Mouse (Mus musculus) liver, postnatal 0 days (tissue): Measurements from ENCODE around the gene Pigm. TPM values are rescaled to one million over a fixed set of nuclear protein-coding genes. Genes with fewer than 3 reads are reported as not detected.

Source experiments
- ATAC-seq: fragments of 200-750 bp; cut with Nextera tagmentation; 2 replicates; pipeline ENCODE4 v1.8.0; 2017; ENCODE audit warnings: mild to moderate bottlenecking, moderate library complexity
- DNase-seq: peaks from one replicate; pipeline ENCODE4 v3.0.0-alpha.2; 2016
- H3K27ac ChIP-seq: fragments of 300-500 bp; sonication (generic); 2 replicates; pipeline ENCODE4 v1.5.1; 2014; ENCODE audit warnings: antibody characterized with exemption, moderate library complexity, mild to moderate bottlenecking, low read depth
- H3K27me3 ChIP-seq: fragments of 300-500 bp; sonication (generic); 2 replicates; pipeline ENCODE4 v1.6.1; 2014; ENCODE audit warnings: low read length, control low read depth, mixed read lengths; ENCODE audit not compliant: insufficient read depth
- H3K36me3 ChIP-seq: fragments of 300-500 bp; sonication (generic); replicated peaks from 2 replicates; pipeline ENCODE4 v1.6.1; 2014; ENCODE audit warnings: mild to moderate bottlenecking, control low read depth, low read length, moderate library complexity, mixed read lengths; ENCODE audit not compliant: insufficient read depth
- H3K4me1 ChIP-seq: fragments of 300-500 bp; sonication (generic); 2 replicates; pipeline ENCODE4 v1.6.1; 2014; ENCODE audit warnings: antibody characterized with exemption, mild to moderate bottlenecking, control low read depth; ENCODE audit not compliant: insufficient read depth
- H3K4me2 ChIP-seq: fragments of 300-500 bp; sonication (generic); 2 replicates; pipeline ENCODE4 v1.6.1; 2014; ENCODE audit warnings: low read depth, mild to moderate bottlenecking, low read length, moderate library complexity, mixed read lengths
- H3K4me3 ChIP-seq: fragments of 300-500 bp; sonication (generic); 2 replicates; pipeline ENCODE4 v1.5.1; 2014; ENCODE audit warnings: low read depth, low read length
- H3K9ac ChIP-seq: fragments of 300-500 bp; sonication (generic); replicated peaks from 2 replicates; pipeline ENCODE4 v1.6.1; 2014; ENCODE audit warnings: mild to moderate bottlenecking, moderate library complexity
- H3K9me3 ChIP-seq: fragments of 300-500 bp; sonication (generic); 2 replicates; pipeline ENCODE4 v1.6.1; 2016; ENCODE audit warnings: mild to moderate bottlenecking, control low read depth, low read length, mixed read lengths
- CTCF ChIP-seq: sonication (generic); IDR thresholded peaks from 2 replicates; pipeline ENCODE4 v1.5.1; 2016; ENCODE audit warnings: antibody characterized with exemption, low read depth
- EP300 ChIP-seq: IDR thresholded peaks from 2 replicates; pipeline ENCODE4 v1.6.1; 2016; ENCODE audit warnings: antibody characterized with exemption, low read depth, mild to moderate bottlenecking
- WGBS: fragments of 180-500 bp; shearing (Covaris S2); extraction: QIAGEN DNeasy Blood & Tissue Kit; methylation state at CpG from one replicate; pipeline ENCODE4 v1.1.7; 2014; ENCODE audit not compliant: insufficient replicate concordance; 5-methylcytosine and 5-hydroxymethylcytosine counted together
- polyA plus RNA-seq: library from polyadenylated mRNA; unstranded; fragments of >200 nt; fragmentation: Nextera tagmentation; extraction: Ambion mirVana; gene quantifications from 2 replicates; pipeline ENCODE4 v1.2.1, GENCODE M21; 2015

Gene Pigm
- polyA plus RNA-seq, 1 experiment from 2014 or later, result 1.8 TPM

DNA sequence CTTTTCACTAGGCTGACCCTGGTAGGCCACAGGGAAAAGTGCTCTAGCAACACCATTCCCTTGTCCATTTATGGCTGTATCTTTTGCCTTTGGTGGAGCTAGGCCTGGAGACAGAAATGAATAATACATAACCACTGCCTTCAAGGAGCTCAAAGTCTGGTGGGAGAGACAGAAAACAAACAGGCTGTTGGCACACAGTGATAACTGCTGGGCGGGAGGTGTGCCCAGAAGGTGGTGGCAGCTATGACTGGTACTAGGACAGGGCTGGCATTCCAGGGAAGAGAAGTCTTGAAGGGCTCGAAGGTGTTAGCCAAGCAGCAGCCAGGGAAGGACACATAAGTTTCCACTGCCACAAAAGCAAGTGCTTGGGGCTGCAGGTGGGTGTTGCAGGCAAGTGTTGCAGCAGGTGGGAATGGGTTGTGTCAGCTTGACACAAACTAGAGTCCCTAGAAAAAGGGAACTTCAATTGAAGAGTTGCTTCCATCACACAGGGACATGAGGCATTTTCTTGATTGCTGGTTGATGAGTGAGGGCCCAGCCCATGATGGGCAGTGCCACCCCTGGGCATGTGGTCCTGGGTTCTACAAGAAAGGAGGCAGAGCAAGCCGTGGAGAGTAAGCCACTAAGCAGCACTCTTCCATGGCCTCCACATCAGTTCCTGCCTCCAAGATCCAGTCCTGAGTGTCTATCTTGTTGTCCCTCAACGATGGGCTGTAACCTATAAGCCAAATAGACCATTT lies 37.3 kb downstream of the Pigm start:
- H3K9ac ChIP-seq, result no peak overlapping the region
- no peak for DNase-seq
- no peak overlapping the region for H3K4me3 ChIP-seq
- H3K27me3 ChIP-seq, result no peaks in the 10 kb centered on the region
- TF ChIP-seq EP300 (no peak), CTCF (no peak)
- no peaks in the 10 kb centered on the region for H3K36me3 ChIP-seq
- no peaks in the 10 kb centered on the region for H3K4me1 ChIP-seq
- H3K27ac ChIP-seq, result no peak overlapping the region
- no peaks in the 10 kb centered on the region for H3K9me3 ChIP-seq
- H3K4me2 ChIP-seq, result no peak overlapping the region
- 71% methylated on average over 4 of the region's 4 CpGs for WGBS
- ATAC-seq, result no peak

DNA sequence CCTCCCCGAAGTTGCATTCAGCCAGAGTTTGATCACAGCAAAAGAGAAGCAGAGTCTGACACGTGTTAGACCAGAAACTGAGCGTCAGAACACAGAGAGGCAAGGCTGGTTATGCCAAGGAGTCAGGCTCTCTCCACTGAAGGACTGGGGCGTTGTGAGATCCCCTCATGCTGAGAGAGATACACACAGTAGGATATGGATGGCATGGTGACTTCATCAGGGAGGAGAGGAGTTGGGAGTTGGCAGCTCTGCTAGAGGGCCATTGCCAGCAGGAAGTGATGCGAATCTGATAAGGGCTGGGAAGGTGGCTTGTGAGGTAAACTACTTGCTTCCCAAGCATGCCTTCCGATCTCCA lies 37.9 kb downstream of the Pigm start:
- ATAC-seq (no peak), DNase-seq (no peak)
- Histone ChIP-seq H3K9me3 (no peaks in the 10 kb centered on the region), H3K27me3 (no peaks in the 10 kb centered on the region), H3K4me1 (no peaks in the 10 kb centered on the region), H3K4me3 (no peak overlapping the region), H3K36me3 (no peaks in the 10 kb centered on the region), H3K27ac (no peak overlapping the region), H3K9ac (no peak overlapping the region), H3K4me2 (no peak overlapping the region)
- WGBS, result 66% methylated on average over 6 of the region's 6 CpGs
- TF ChIP-seq CTCF (no peak), EP300 (no peak)

- 82% methylated on average over 7 of the region's 7 CpGs for WGBS
- no peak for ATAC-seq
- Histone ChIP-seq H3K4me1 (no peaks in the 10 kb centered on the region), H3K36me3 (no peaks in the 10 kb centered on the region), H3K4me3 (no peak overlapping the region), H3K27me3 (no peaks in the 10 kb centered on the region), H3K9ac (no peak overlapping the region), H3K4me2 (no peak overlapping the region), H3K9me3 (no peaks in the 10 kb centered on the region), H3K27ac (no peak overlapping the region)
- DNase-seq, result no peak
- TF ChIP-seq EP300, result no peak
- no peak for TF ChIP-seq CTCF
Measured at GRCm38 (mm10) chr1:172415061-172415460, 38.7 kb downstream of the Pigm start.

DNA sequence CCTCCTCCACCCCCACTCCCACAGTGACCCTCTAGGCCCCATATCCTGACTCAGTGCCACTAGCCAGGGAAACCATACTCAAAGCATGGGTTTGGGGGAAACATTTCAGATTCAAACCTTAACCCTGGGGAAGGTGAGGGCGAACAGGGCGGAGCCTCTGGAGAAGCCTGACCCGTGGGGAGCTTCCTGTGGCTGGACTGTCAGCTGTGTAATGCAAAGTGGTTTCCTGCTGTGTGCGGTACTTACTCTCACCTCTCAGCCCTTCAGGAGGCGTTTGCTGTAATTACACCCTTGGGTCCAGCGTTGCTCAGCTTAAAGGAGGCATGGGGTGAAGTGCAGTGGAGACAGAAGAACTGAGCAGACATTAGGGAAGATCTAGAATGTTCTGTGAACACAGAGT lies 41.8 kb downstream of the Pigm start:
- H3K4me1 ChIP-seq, result no peaks in the 10 kb centered on the region
- no peak for DNase-seq
- no peak for TF ChIP-seq CTCF
- no peak for TF ChIP-seq EP300
- no peaks in the 10 kb centered on the region for H3K9me3 ChIP-seq
- H3K9ac ChIP-seq, result no peak overlapping the region
- no peak overlapping the region for H3K4me3 ChIP-seq
- 16% methylated on average over 6 of the region's 6 CpGs for WGBS
- no peak overlapping the region for H3K4me2 ChIP-seq
- no peaks in the 10 kb centered on the region for H3K36me3 ChIP-seq
- no peaks in the 10 kb centered on the region for H3K27me3 ChIP-seq
- no peak overlapping the region for H3K27ac ChIP-seq
- no peak for ATAC-seq

GRCm38 (mm10) chr1:172418642-172419041 lies 42.3 kb downstream of the Pigm start:
- no peak overlapping the region for H3K27ac ChIP-seq
- no peaks in the 10 kb centered on the region for H3K27me3 ChIP-seq
- no peak for TF ChIP-seq CTCF
- no peak overlapping the region for H3K4me3 ChIP-seq
- ATAC-seq, result no peak
- WGBS, result 62% methylated on average over 3 of the region's 3 CpGs
- H3K9me3 ChIP-seq, result no peaks in the 10 kb centered on the region
- no peak for DNase-seq
- H3K36me3 ChIP-seq, result no peaks in the 10 kb centered on the region
- no peak overlapping the region for H3K9ac ChIP-seq
- no peaks in the 10 kb centered on the region for H3K4me1 ChIP-seq
- no peak overlapping the region for H3K4me2 ChIP-seq

- Histone ChIP-seq H3K36me3 (no peaks in the 10 kb centered on the region), H3K27me3 (no peaks in the 10 kb centered on the region), H3K4me3 (no peak overlapping the region), H3K4me1 (no peaks in the 10 kb centered on the region), H3K27ac (no peak overlapping the region), H3K9me3 (no peaks in the 10 kb centered on the region), H3K4me2 (no peak overlapping the region), H3K9ac (no peak overlapping the region)
- TF ChIP-seq EP300, result no peak
- TF ChIP-seq CTCF, result no peak
- 87% methylated on average over 6 of the region's 6 CpGs for WGBS
- no peak for ATAC-seq
- DNase-seq, result no peak
Measured at GRCm38 (mm10) chr1:172420181-172420580, 43.8 kb downstream of the Pigm start.
